Mouse (Mus musculus) C2C12 (cell line): ENCODE data around the gene Gnb3.

ENCODE experiments used
- CTCF ChIP-seq: IDR thresholded peaks from one replicate; pipeline ENCODE4 v1.5.1; 2011; ENCODE audit not compliant: control insufficient read depth, insufficient read depth, insufficient read length
- USF1 ChIP-seq: IDR thresholded peaks from one replicate; pipeline ENCODE4 v1.6.1; 2011; ENCODE audit warnings: low read depth, mild to moderate bottlenecking, control low read depth, moderate library complexity

- no peak for TF ChIP-seq CTCF
- TF ChIP-seq USF1, result no peak
Observed at GRCm38 (mm10) chr6:124805341-124806321, 34.4 kb downstream of the Gnb3 start.
